Mouse (Mus musculus) liver, embryonic 16.5 days (tissue): ENCODE data around the gene Prkg1. TPM values are rescaled to one million over a fixed set of nuclear protein-coding genes. Genes with fewer than 3 reads are reported as not detected.
"Not testable (repeated sequence)": the region's sequence is repeated elsewhere in the genome, so short reads cannot be mapped to it uniquely, and the experiment has no call there.

Experiments used
- ATAC-seq: fragments of 200-750 bp; cut with Nextera tagmentation; 2 replicates; pipeline ENCODE4 v1.8.0; 2017; ENCODE audit warnings: low read depth, mild to moderate bottlenecking, moderate number of reproducible peaks, moderate library complexity
- H3K27ac ChIP-seq: fragments of 300-500 bp; sonication (generic); 2 replicates; pipeline ENCODE4 v1.5.1; 2014; ENCODE audit warnings: mild to moderate bottlenecking, low read length
- H3K27me3 ChIP-seq: fragments of 300-500 bp; sonication (generic); 2 replicates; pipeline ENCODE4 v1.6.1; 2014; ENCODE audit warnings: low read depth, low read length, mixed read lengths; ENCODE audit not compliant: control insufficient read depth, insufficient read depth
- H3K36me3 ChIP-seq: fragments of 300-500 bp; sonication (generic); 2 replicates; pipeline ENCODE4 v1.6.1; 2014; ENCODE audit warnings: mild to moderate bottlenecking; ENCODE audit not compliant: control insufficient read depth, insufficient read depth
- H3K4me1 ChIP-seq: fragments of 300-500 bp; sonication (generic); 2 replicates; pipeline ENCODE4 v1.6.1; 2014; ENCODE audit warnings: low read depth, low read length, mixed read lengths; ENCODE audit not compliant: control insufficient read depth
- H3K4me2 ChIP-seq: fragments of 300-500 bp; sonication (generic); 2 replicates; pipeline ENCODE4 v1.6.1; 2014; ENCODE audit warnings: low read depth, low read length, mixed read lengths
- H3K4me3 ChIP-seq: fragments of 300-500 bp; sonication (generic); 2 replicates; pipeline ENCODE4 v1.5.1; 2014; ENCODE audit warnings: low read depth, mild to moderate bottlenecking, low read length
- H3K9ac ChIP-seq: fragments of 300-500 bp; sonication (generic); 2 replicates; pipeline ENCODE4 v1.6.1; 2014; ENCODE audit warnings: low read depth, low read length
- H3K9me3 ChIP-seq: fragments of 300-500 bp; sonication (generic); replicated peaks from 2 replicates; pipeline ENCODE4 v1.6.1; 2016; ENCODE audit warnings: low read length; ENCODE audit not compliant: control insufficient read depth
- WGBS: fragments of 180-500 bp; shearing (Covaris S2); extraction: QIAGEN DNeasy Blood & Tissue Kit; methylation state at CpG from one replicate; pipeline ENCODE4 v1.1.7; 2014; ENCODE audit not compliant: insufficient replicate concordance; 5-methylcytosine and 5-hydroxymethylcytosine counted together
- polyA plus RNA-seq: library from polyadenylated mRNA; unstranded; fragments of >200 nt; fragmentation: Nextera tagmentation; extraction: Ambion mirVana; gene quantifications from 2 replicates; pipeline ENCODE4 v1.2.1, GENCODE M21; 2015

Gene Prkg1
- polyA plus RNA-seq, 1 experiment from 2014 or later = 1.3 TPM

DNA sequence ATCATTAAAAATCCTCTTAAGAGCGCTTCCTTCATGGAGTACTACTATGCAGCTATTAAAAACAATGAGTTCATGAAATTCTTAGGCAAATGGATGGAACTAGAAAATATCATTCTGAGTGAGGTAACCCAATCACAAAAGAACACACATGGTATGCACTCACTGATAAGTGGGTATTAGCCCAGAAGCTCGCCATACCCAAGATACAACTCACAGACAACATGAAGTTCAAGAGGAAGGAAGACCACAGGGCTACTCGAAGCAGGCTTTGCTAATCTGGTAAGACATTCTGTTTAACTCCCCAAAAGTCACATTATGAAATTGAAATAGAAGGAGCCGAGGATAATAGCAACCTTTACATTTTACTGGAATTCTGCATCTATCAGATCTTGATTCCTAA lies 545.6 kb downstream of the Prkg1 start:
- not testable (repeated sequence) for H3K4me1 ChIP-seq, H3K4me2 ChIP-seq, H3K27ac ChIP-seq, H3K9me3 ChIP-seq, H3K9ac ChIP-seq, H3K27me3 ChIP-seq, H3K4me3 ChIP-seq, H3K36me3 ChIP-seq
- ATAC-seq = peak; percentile 39; the same call in 1 of the 2 replicates
- WGBS = 35% methylated on average over 4 of the region's 4 CpGs

DNA sequence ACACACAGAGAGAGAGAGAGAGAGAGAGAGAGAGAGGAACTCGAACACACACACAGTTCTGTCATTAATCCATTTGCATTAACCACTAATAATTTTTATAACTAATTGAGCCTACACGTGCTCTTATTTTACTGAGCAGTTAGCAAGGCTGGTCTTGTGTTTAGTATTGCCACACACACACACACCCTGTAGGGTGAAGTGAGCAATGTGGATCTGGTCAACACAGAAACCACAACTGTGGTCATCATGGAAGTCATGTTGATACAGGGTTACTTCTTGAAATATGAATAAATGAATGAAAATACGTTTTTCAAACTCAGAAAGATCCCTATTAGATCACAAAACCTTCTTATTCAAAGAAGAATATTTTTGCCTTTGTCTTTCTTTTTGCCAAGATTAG lies 554.0 kb downstream of the Prkg1 start:
- no peak for ATAC-seq
- H3K4me1 ChIP-seq = no peaks in the 10 kb centered on the region
- H3K4me3 ChIP-seq = no peak overlapping the region
- H3K27ac ChIP-seq = no peak overlapping the region
- no peaks in the 10 kb centered on the region for H3K36me3 ChIP-seq
- H3K4me2 ChIP-seq = no peak overlapping the region
- WGBS = 27% methylated on average over 3 of the region's 3 CpGs
- H3K27me3 ChIP-seq = no peaks in the 10 kb centered on the region
- H3K9me3 ChIP-seq = no peaks in the 10 kb centered on the region
- H3K9ac ChIP-seq = no peak overlapping the region

GRCm38 (mm10) chr19:31210449-31210848 lies 554.4 kb downstream of the Prkg1 start:
- H3K4me1 ChIP-seq = no peaks in the 10 kb centered on the region
- WGBS = 32% methylated on average over 2 of the region's 2 CpGs
- H3K9ac ChIP-seq = no peak overlapping the region
- no peaks in the 10 kb centered on the region for H3K9me3 ChIP-seq
- H3K4me2 ChIP-seq = no peak overlapping the region
- no peak for ATAC-seq
- H3K27ac ChIP-seq = no peak overlapping the region
- no peaks in the 10 kb centered on the region for H3K36me3 ChIP-seq
- H3K27me3 ChIP-seq = no peaks in the 10 kb centered on the region
- H3K4me3 ChIP-seq = no peak overlapping the region

GRCm38 (mm10) chr19:31199583-31199982 lies 565.2 kb downstream of the Prkg1 start:
- no peak overlapping the region for H3K9ac ChIP-seq
- H3K9me3 ChIP-seq = no peaks in the 10 kb centered on the region
- no peak overlapping the region for H3K27ac ChIP-seq
- H3K4me3 ChIP-seq = no peak overlapping the region
- H3K4me2 ChIP-seq = no peak overlapping the region
- H3K27me3 ChIP-seq = no peaks in the 10 kb centered on the region
- WGBS = 15% methylated on average over 5 of the region's 5 CpGs
- no peaks in the 10 kb centered on the region for H3K36me3 ChIP-seq
- no peaks in the 10 kb centered on the region for H3K4me1 ChIP-seq
- no peak for ATAC-seq

GRCm38 (mm10) chr19:31198461-31198860 lies 566.4 kb downstream of the Prkg1 start:
- 37% methylated on average over 4 of the region's 4 CpGs for WGBS
- Histone ChIP-seq H3K27ac (no peak overlapping the region), H3K4me1 (no peaks in the 10 kb centered on the region)

GRCm38 (mm10) chr19:31197076-31197475 lies 567.8 kb downstream of the Prkg1 start:
- Histone ChIP-seq H3K9ac (no peak overlapping the region), H3K4me1 (no peaks in the 10 kb centered on the region), H3K36me3 (no peaks in the 10 kb centered on the region), H3K9me3 (no peaks in the 10 kb centered on the region), H3K27ac (no peak overlapping the region), H3K4me3 (no peak overlapping the region), H3K27me3 (no peaks in the 10 kb centered on the region), H3K4me2 (no peak overlapping the region)
- WGBS = 59% methylated on average over 6 of the region's 6 CpGs
- no peak for ATAC-seq

More at GRCm38 (mm10) chr19:31198461-31198860, 566.4 kb downstream of the Prkg1 start:
- Histone ChIP-seq H3K9ac (no peak overlapping the region), H3K27me3 (no peaks in the 10 kb centered on the region), H3K4me2 (no peak overlapping the region), H3K9me3 (no peaks in the 10 kb centered on the region), H3K4me3 (no peak overlapping the region), H3K36me3 (no peaks in the 10 kb centered on the region)
- no peak for ATAC-seq

- WGBS = 66% methylated on average over 6 of the region's 6 CpGs
- Histone ChIP-seq H3K36me3 (no peaks in the 10 kb centered on the region), H3K4me2 (no peak overlapping the region), H3K27ac (no peak overlapping the region), H3K9ac (no peak overlapping the region), H3K27me3 (no peaks in the 10 kb centered on the region), H3K9me3 (no peaks in the 10 kb centered on the region), H3K4me1 (no peaks in the 10 kb centered on the region), H3K4me3 (no peak overlapping the region)
- no peak for ATAC-seq
Observed at GRCm38 (mm10) chr19:31188559-31189218, 576.1 kb downstream of the Prkg1 start.

- no peak overlapping the region for H3K27ac ChIP-seq
- no peak overlapping the region for H3K4me2 ChIP-seq
- no peak overlapping the region for H3K9ac ChIP-seq
- no peaks in the 10 kb centered on the region for H3K36me3 ChIP-seq
- WGBS = 65% methylated on average over 4 of the region's 4 CpGs
- no peaks in the 10 kb centered on the region for H3K9me3 ChIP-seq
- no peaks in the 10 kb centered on the region for H3K4me1 ChIP-seq
- H3K27me3 ChIP-seq = no peaks in the 10 kb centered on the region
- ATAC-seq = no peak
- H3K4me3 ChIP-seq = no peak overlapping the region
Observed at GRCm38 (mm10) chr19:31180757-31181156, 584.1 kb downstream of the Prkg1 start.

DNA sequence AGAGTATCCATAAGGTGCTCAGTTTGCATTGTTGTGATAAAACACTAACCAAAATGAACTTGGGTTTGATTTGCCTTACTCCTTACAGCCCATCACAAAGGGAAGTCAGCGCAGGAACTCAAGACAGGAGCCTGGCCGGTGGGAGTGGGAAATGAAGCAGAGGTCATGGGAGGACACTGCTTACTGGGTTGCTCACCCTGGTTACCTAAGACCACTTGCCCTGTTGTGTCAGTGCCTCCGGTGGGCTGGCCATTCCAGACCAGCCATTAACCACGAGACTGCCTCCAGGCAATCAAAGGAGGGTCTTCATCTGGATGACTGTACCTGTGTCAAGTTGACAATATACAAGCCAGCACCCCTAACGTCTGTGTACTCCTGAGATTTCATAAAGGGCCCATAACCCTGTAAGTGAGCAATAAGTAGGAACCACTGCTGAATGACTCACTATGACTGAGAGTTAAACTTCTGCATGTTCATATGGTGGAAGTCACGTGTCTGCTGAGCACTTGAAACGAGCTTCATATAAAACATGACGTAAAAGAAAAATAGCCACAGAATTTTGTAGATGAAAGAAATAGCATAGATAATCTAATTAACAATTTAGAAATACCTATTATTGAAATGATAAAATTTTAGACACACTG lies 587.4 kb downstream of the Prkg1 start:
- H3K27me3 ChIP-seq = no peaks in the 10 kb centered on the region
- ATAC-seq = no peak
- 64% methylated on average over 8 of the region's 8 CpGs for WGBS
- H3K36me3 ChIP-seq = no peaks in the 10 kb centered on the region
- H3K27ac ChIP-seq = no peak overlapping the region
- no peak overlapping the region for H3K4me2 ChIP-seq
- H3K4me1 ChIP-seq = no peaks in the 10 kb centered on the region
- H3K9me3 ChIP-seq = no peaks in the 10 kb centered on the region
- no peak overlapping the region for H3K9ac ChIP-seq
- H3K4me3 ChIP-seq = no peak overlapping the region
